Mouse (Mus musculus) liver, embryonic 16.5 days (tissue): Measurements from ENCODE around the gene Tmem59. TPM values are rescaled to one million over a fixed set of nuclear protein-coding genes. Genes with fewer than 3 reads are reported as not detected.

Experiments
- ATAC-seq: fragments of 200-750 bp; cut with Nextera tagmentation; 2 replicates; pipeline ENCODE4 v1.8.0; 2017; ENCODE audit warnings: low read depth, mild to moderate bottlenecking, moderate number of reproducible peaks, moderate library complexity
- H3K27ac ChIP-seq: fragments of 300-500 bp; sonication (generic); 2 replicates; pipeline ENCODE4 v1.5.1; 2014; ENCODE audit warnings: mild to moderate bottlenecking, low read length
- H3K27me3 ChIP-seq: fragments of 300-500 bp; sonication (generic); 2 replicates; pipeline ENCODE4 v1.6.1; 2014; ENCODE audit warnings: low read depth, low read length, mixed read lengths; ENCODE audit not compliant: control insufficient read depth, insufficient read depth
- H3K36me3 ChIP-seq: fragments of 300-500 bp; sonication (generic); 2 replicates; pipeline ENCODE4 v1.6.1; 2014; ENCODE audit warnings: mild to moderate bottlenecking; ENCODE audit not compliant: control insufficient read depth, insufficient read depth
- H3K4me1 ChIP-seq: fragments of 300-500 bp; sonication (generic); 2 replicates; pipeline ENCODE4 v1.6.1; 2014; ENCODE audit warnings: low read depth, low read length, mixed read lengths; ENCODE audit not compliant: control insufficient read depth
- H3K4me2 ChIP-seq: fragments of 300-500 bp; sonication (generic); 2 replicates; pipeline ENCODE4 v1.6.1; 2014; ENCODE audit warnings: low read depth, low read length, mixed read lengths
- H3K4me3 ChIP-seq: fragments of 300-500 bp; sonication (generic); 2 replicates; pipeline ENCODE4 v1.5.1; 2014; ENCODE audit warnings: low read depth, mild to moderate bottlenecking, low read length
- H3K9ac ChIP-seq: fragments of 300-500 bp; sonication (generic); 2 replicates; pipeline ENCODE4 v1.6.1; 2014; ENCODE audit warnings: low read depth, low read length
- H3K9me3 ChIP-seq: fragments of 300-500 bp; sonication (generic); replicated peaks from 2 replicates; pipeline ENCODE4 v1.6.1; 2016; ENCODE audit warnings: low read length; ENCODE audit not compliant: control insufficient read depth
- WGBS: fragments of 180-500 bp; shearing (Covaris S2); extraction: QIAGEN DNeasy Blood & Tissue Kit; methylation state at CpG from one replicate; pipeline ENCODE4 v1.1.7; 2014; ENCODE audit not compliant: insufficient replicate concordance; 5-methylcytosine and 5-hydroxymethylcytosine counted together
- polyA plus RNA-seq: library from polyadenylated mRNA; unstranded; fragments of >200 nt; fragmentation: Nextera tagmentation; extraction: Ambion mirVana; gene quantifications from 2 replicates; pipeline ENCODE4 v1.2.1, GENCODE M21; 2015

Tmem59 gene
- polyA plus RNA-seq, 1 experiment from 2014 or later = 196 TPM

GRCm38 (mm10) chr4:107240196-107240595, 62.0 kb downstream of the Tmem59 start:
- ATAC-seq = no peak
- Histone ChIP-seq H3K4me1 (no peaks in the 10 kb centered on the region; the same call in none of the 2 replicates), H3K36me3 (peaks cover 4% of the 10 kb centered on the region), H3K9ac (no peak overlapping the region), H3K4me3 (no peak overlapping the region), H3K9me3 (no peaks in the 10 kb centered on the region), H3K27me3 (no peaks in the 10 kb centered on the region), H3K27ac (no peak overlapping the region), H3K4me2 (no peak overlapping the region)
- WGBS = 84% methylated on average over 6 of the region's 6 CpGs

DNA sequence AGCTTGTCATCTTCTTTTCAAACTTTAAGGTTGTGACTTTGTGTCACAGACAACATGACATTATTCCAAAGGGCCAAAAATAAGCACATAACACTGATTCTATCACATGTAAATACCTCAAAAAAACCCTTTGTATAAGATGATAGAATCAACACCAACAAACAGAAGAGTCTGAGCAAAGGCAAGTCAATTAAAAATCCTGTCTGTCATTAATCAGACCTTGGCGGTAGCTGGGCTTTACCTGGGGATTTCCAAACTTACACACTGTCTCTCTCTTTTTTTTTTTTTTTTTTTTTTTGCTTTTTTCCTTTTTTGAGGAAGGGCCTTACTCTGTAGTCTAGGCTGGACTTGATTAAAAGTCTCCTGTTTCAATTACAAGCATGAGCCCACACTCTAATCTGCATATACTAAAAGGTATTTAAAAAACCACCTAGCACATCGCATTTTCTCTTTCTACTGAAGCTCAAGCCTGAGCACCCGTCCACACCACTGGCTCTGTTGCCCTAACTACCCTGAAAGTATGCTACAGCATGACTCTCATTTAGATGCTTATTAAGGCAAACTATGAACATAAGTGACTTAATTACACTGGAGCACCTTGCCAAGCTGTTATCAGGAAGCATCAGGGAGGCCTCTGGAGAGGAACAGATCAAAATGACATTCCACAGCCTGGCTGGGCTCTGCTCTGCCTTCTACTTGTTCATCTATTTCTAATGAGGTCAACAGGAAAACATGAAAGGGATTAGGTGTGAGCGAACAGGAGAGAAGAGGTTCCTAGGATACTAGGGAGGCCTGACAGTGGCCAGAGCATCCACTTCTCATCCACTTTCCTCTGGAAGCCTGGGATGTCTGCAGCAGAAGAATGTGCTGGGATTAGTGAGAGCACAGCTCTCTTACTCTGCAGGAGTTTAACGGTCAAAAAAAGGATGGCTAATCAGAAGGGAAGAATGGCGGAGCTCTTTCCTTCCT, 65.5 kb downstream of the Tmem59 start:
- no peak overlapping the region for H3K4me3 ChIP-seq
- ATAC-seq = no peak
- peaks cover 4% of the 10 kb centered on the region for H3K4me1 ChIP-seq
- H3K9me3 ChIP-seq = no peaks in the 10 kb centered on the region
- no peaks in the 10 kb centered on the region for H3K27me3 ChIP-seq
- peaks cover 4% of the 10 kb centered on the region; the same call in 1 of the 2 replicates for H3K36me3 ChIP-seq
- WGBS = 79% methylated on average over 6 of the region's 6 CpGs
- H3K9ac ChIP-seq = no peak overlapping the region
- H3K27ac ChIP-seq = no peak overlapping the region
- no peak overlapping the region for H3K4me2 ChIP-seq

DNA sequence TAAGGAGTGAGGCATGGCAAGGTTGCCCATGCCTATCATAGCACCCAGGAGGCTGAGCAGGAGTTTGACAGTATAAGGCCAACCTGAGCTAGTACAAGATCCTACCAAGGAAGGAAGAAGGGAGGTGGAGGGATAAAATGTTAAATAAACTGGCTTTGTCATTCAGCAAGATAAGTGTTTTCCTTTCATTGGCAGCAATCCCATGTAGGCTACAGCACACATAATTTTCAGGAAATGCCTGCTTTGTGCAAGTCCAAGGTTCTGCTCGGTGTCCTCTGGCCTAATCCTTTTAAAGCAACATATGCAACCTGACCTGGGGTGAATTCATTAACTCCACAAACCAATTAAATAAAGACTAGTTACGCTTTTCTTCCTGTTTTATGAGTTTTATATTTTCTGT, 67.2 kb downstream of the Tmem59 start:
- no peak overlapping the region for H3K9ac ChIP-seq
- H3K4me1 ChIP-seq = peaks cover 11% of the 10 kb centered on the region
- no peaks in the 10 kb centered on the region for H3K27me3 ChIP-seq
- 0 out of 2 replicates have a peak, but pooled peaks have one; percentile 50 for ATAC-seq
- H3K4me3 ChIP-seq = no peak overlapping the region
- 51% methylated on average over 2 of the region's 2 CpGs for WGBS
- no peak overlapping the region for H3K4me2 ChIP-seq
- no peaks in the 10 kb centered on the region for H3K36me3 ChIP-seq
- H3K27ac ChIP-seq = no peak overlapping the region
- no peaks in the 10 kb centered on the region for H3K9me3 ChIP-seq

- H3K4me2 ChIP-seq = no peak overlapping the region
- H3K27ac ChIP-seq = no peak overlapping the region
- H3K4me3 ChIP-seq = no peak overlapping the region
- no peak for ATAC-seq
- H3K36me3 ChIP-seq = no peaks in the 10 kb centered on the region
- no peaks in the 10 kb centered on the region for H3K9me3 ChIP-seq
- no peak overlapping the region for H3K9ac ChIP-seq
- H3K4me1 ChIP-seq = peaks cover 11% of the 10 kb centered on the region
- H3K27me3 ChIP-seq = no peaks in the 10 kb centered on the region
- whole genome bisulfite sequencing = 55% methylated on average over 1 of the region's 1 CpGs
Observed at GRCm38 (mm10) chr4:107246040-107246439, 67.8 kb downstream of the Tmem59 start.

GRCm38 (mm10) chr4:107247110-107247509, 68.9 kb downstream of the Tmem59 start:
- H3K4me3 ChIP-seq = no peak overlapping the region
- H3K4me1 ChIP-seq = peaks cover 14% of the 10 kb centered on the region
- WGBS = 68% methylated on average over 9 of the region's 9 CpGs
- no peak overlapping the region for H3K4me2 ChIP-seq
- no peak overlapping the region for H3K9ac ChIP-seq
- peak; percentile 71 for ATAC-seq
- H3K27me3 ChIP-seq = no peaks in the 10 kb centered on the region
- no peaks in the 10 kb centered on the region for H3K9me3 ChIP-seq
- no peaks in the 10 kb centered on the region for H3K36me3 ChIP-seq
- peak overlapping the region; percentile 34; the same call in 1 of the 2 replicates for H3K27ac ChIP-seq

GRCm38 (mm10) chr4:107248061-107248460, 69.9 kb downstream of the Tmem59 start:
- no peaks in the 10 kb centered on the region for H3K36me3 ChIP-seq
- ATAC-seq = no peak
- H3K4me3 ChIP-seq = no peak overlapping the region
- no peak overlapping the region for H3K9ac ChIP-seq
- no peaks in the 10 kb centered on the region for H3K9me3 ChIP-seq
- WGBS = 71% methylated on average over 3 of the region's 3 CpGs
- no peak overlapping the region for H3K4me2 ChIP-seq
- H3K4me1 ChIP-seq = peaks cover 23% of the 10 kb centered on the region
- H3K27ac ChIP-seq = no peak overlapping the region
- H3K27me3 ChIP-seq = no peaks in the 10 kb centered on the region

GRCm38 (mm10) chr4:107249471-107249870, 71.3 kb downstream of the Tmem59 start:
- H3K9me3 ChIP-seq = no peaks in the 10 kb centered on the region
- no peak for ATAC-seq
- WGBS = 56% methylated on average over 2 of the region's 2 CpGs
- no peak overlapping the region for H3K4me2 ChIP-seq
- H3K36me3 ChIP-seq = no peaks in the 10 kb centered on the region
- H3K4me3 ChIP-seq = no peak overlapping the region
- no peak overlapping the region for H3K9ac ChIP-seq
- peaks cover 30% of the 10 kb centered on the region for H3K4me1 ChIP-seq
- H3K27me3 ChIP-seq = no peaks in the 10 kb centered on the region
- H3K27ac ChIP-seq = no peak overlapping the region

DNA sequence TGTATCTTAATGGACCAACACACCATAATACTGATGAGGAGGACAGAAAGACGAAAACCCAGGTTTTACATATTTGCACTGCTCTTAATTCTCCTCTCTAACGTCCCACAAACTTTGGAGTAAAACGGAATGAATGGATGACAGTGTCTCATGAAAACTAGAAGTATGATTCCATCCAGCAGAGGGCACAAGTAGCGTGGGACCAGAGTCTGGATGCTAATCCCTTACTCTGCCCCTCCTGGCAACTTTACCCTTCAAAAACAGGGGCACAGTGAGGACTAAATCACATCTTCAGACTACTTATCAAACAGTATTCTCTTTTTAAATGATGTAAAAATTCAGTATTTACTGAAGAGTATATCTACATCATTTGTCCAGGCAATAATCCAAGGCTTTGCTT, 72.3 kb downstream of the Tmem59 start:
- Histone ChIP-seq H3K4me2 (no peak overlapping the region), H3K4me1 (peaks cover 31% of the 10 kb centered on the region), H3K27me3 (no peaks in the 10 kb centered on the region), H3K27ac (no peak overlapping the region), H3K4me3 (no peak overlapping the region), H3K9me3 (no peaks in the 10 kb centered on the region), H3K9ac (no peak overlapping the region), H3K36me3 (no peaks in the 10 kb centered on the region)
- 25% methylated on average over 4 of the region's 4 CpGs for WGBS
- no peak for ATAC-seq
